Mouse (Mus musculus): ENCODE results near the gene Pwp2.
"Not testable (repeated sequence)": the region's sequence is repeated elsewhere in the genome, so short reads cannot be mapped to it uniquely, and the experiment has no call there.

Pwp2 gene

GRCm38 (mm10) chr10:78140843-78141242 lies 44.1 kb downstream of the Pwp2 start:
- DNase-seq (ENCODE audit: low read depth, low spot score) = no peak

GRCm38 (mm10) chr10:78140251-78140600 lies 44.7 kb downstream of the Pwp2 start:
- DNase-seq (ENCODE audit: low read depth, low spot score) = no peak

DNA sequence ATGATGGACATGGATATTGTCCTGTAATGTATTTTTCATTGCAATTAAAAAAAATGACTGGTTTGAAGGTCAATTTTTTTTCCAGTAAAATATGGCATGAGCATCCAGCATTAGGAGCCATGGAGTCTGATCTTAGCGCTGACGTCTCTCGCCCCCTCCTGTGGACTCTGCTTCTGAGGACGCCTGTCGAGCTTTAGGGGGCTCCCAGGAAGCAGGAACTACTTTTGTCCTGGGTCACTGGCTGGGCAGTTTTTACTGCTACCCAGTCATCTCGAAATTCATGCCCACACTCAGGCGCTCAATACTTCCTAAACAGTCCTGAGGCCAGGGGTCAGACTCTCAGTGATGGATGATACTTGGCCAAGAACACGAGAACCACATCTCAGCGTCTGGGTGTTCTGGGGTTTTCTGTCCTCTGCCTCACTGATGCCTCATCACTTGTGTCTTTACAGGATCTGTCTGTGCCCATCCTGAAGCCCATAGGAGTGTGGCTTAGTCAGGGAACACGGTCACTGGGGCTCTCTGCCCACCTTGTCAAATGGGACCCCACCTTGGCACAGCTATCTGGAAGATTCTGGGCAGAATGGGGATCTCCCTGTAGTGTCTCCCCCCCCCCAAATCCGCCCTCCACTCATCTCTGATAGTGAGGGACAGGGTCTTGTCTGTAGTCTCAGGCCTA lies 45.2 kb downstream of the Pwp2 start:
- no peak for DNase-seq (ENCODE audit: low read depth, low spot score)

- DNase-seq (ENCODE audit: low read depth, low spot score) = no peak
Observed at GRCm38 (mm10) chr10:78138812-78139523, 46.0 kb downstream of the Pwp2 start.

DNA sequence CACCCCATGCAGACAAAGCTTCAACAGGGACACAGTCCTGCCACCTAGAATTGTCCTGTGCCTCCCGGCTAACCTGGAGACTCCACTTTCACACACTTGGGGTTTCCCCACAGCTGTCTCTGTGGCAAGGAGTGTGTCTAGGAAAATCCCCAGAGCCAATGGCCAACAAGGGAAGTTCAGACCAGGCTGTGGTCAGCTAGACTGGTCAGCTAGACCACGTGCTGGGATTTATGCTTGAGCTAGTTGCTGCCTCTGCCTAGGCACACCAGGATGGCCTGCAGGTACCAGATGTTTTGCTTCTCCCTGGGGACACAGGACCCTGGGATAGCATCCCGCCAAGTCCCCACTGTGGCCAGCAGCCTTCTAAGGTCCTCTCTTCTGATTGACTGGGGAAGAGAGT lies 47.8 kb downstream of the Pwp2 start:
- DNase-seq (ENCODE audit: low read depth, low spot score) = no peak

- DNase-seq (ENCODE audit: low read depth, low spot score) = no peak
Observed at GRCm38 (mm10) chr10:78135947-78136346, 49.0 kb downstream of the Pwp2 start.

DNA sequence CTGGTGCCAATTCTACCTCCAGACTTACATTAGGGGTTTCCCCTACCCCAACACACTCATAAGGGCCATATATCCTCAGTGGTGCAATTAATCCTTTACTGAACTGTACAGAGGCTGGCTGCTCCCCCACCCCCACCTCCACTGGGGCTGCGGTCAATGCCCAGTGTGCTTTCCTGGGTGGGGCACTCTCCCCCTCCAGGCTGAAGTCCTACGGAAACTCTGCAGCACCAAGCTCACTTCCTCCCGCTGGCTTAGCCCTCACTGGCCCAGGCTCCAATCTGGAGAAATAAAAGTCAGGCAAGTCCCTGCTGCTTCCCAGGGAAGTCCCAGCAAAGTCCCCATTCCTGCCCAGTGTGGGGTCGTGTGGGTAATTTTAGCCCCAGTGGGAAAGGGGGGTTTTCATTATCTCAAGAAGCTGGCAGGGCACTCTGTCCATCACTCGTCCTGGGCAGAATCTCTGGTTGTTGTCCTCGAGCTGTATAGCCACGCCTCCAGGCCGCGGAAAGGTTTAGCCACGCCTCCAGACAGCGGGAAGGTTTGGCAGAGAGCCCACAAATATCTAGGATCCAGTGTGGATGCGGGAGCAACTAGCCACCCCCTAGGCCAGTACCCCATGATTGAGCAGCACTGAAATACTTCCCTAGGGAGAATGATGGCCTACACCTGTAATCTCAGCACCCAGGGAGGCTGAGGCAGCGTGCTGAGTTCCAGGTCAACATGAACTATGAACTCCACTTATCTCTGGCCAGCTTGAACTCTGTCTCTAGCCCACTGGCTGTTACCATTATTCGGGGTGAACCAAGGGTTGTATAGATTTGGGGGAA lies 49.8 kb downstream of the Pwp2 start:
- DNase-seq (ENCODE audit: low read depth, low spot score) = peak; percentile 67

GRCm38 (mm10) chr10:78134400-78134799 lies 50.5 kb downstream of the Pwp2 start:
- peak; percentile 52 for DNase-seq (ENCODE audit: low read depth, low spot score)

GRCm38 (mm10) chr10:78129998-78130397 lies 55.0 kb downstream of the Pwp2 start:
- no peak for DNase-seq (ENCODE audit: low read depth, low spot score)

GRCm38 (mm10) chr10:78129423-78129822 lies 55.5 kb downstream of the Pwp2 start:
- no peak for DNase-seq (ENCODE audit: low read depth, low spot score)

DNA sequence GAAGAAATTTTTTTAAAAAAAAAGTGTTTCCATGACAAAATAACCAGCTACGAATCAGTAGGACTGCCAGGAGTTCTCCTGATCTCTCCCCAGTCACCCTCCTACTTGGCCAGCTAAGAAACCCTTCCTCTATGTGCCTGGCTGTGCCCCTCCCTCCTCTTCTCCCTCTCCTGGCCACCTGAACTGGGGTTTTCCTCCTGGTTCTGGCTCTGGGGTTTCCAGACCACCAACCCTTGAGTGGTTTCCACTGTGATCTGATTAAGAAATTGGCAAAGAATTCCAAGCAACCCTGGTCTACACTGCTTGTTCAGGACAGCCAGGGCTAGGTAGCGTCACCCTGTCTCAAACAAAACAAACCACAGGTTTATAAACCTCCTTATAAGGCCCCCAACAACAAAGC lies 56.3 kb downstream of the Pwp2 start:
- no peak for DNase-seq (ENCODE audit: low read depth, low spot score)

- DNase-seq (ENCODE audit: low read depth, low spot score) = no peak
Observed at GRCm38 (mm10) chr10:78127931-78128330, 57.0 kb downstream of the Pwp2 start.

DNA sequence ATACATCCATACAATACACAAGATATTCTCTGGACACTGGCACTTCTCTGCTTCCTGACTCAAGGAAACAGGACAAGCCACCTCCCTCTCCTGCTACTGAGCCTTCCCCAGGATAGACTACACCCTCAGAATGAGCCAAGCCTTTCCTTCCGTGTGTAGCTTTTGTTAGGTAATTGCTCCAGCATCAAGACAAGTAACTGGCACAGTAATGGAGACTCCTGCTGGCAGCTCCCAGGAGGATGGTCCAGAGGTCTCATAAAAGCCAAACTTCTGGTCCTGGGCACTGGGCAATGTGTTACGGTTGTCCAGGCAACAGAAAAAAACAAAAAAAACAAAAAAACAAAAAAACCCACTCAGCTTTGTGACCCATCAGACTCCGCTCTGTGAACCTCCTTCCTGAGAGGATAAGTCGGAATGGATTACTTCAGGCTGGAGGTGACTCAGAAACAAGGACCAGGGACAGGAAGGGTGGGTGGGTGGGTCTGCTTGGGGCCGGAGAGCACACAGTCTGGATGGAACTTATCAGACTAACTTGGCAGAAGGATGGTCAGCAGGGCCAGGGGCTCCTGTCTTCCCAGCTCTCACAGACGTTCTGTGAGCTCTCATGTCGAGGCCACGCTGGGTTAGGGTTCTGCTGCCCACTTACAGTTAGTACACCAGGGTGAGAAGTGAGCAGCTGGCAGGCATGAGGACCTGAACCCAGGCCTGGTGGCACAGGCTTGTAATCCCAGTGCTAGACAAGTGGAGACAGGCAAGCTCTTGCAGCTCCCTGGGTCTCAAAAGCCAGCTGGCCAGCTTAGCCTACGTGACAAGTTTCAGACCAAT lies 57.7 kb downstream of the Pwp2 start:
- DNase-seq (ENCODE audit: low read depth, low spot score) = no peak

DNA sequence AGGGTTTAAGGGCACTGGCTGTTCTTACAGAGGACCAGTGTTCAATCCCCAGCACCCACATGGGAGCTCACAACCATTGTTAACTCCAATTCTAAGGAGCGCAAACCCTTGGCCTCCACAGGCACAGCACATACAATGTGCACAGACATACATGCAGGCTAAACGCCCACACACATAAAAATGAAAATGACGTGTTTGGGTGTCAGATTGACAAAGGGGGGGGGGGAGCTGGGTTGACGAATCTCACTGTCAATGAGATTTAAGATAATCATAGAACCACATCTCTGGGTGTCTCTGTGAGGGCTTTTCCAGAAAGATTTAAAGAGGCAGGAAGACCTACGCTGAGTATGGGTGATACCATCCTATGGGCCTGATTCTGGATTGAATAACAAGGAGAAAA lies 58.6 kb downstream of the Pwp2 start:
- DNase-seq (ENCODE audit: low read depth, low spot score) = peak; percentile 68

DNA sequence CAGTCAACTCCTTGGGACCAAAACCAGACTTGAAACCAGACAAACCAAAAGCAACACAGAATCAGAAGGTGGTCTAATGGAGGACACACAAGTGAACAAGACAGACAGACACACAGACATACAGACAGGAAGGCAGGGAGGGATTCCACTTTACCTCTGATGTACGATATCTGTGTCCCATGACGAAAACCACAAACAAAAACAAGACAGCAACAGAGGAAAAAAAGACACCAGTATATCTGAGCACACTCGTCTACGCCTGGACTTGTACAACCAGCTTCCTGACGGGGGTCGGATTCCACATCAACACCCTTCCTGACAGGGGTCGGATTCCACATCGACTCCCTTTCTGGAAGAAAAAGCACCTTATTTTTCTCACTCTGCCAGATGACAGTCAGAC lies 59.9 kb downstream of the Pwp2 start:
- peak; percentile 70 for DNase-seq (ENCODE audit: low read depth, low spot score)

GRCm38 (mm10) chr10:78124137-78124536 lies 60.8 kb downstream of the Pwp2 start:
- not testable (repeated sequence) for DNase-seq (ENCODE audit: low read depth, low spot score)

Measured in CD4-positive helper T cell, adult 2 months (primary cell).